Mouse (Mus musculus) kidney, adult 2 months (tissue): ENCODE data around the gene Syce1. TPM values are rescaled to one million over a fixed set of nuclear protein-coding genes. Genes with fewer than 3 reads are reported as not detected.

ENCODE experiments used
- DNase-seq: peaks from one replicate; pipeline ENCODE4 v3.0.0; 2021
- H3K27ac ChIP-seq: fragments of 200-500 bp; 2 replicates; pipeline ENCODE4 v1.5.1; 2012; ENCODE audit warnings: low read depth, low read length, control low read depth, inconsistent platforms; ENCODE audit not compliant: insufficient read depth
- H3K27me3 ChIP-seq: fragments of 200-500 bp; replicated peaks from 2 replicates; pipeline ENCODE4 v1.6.1; 2012; ENCODE audit warnings: mild to moderate bottlenecking, moderate library complexity, low read length, inconsistent platforms; ENCODE audit not compliant: control insufficient read depth, insufficient read depth
- H3K36me3 ChIP-seq: fragments of 200-500 bp; 2 replicates; pipeline ENCODE4 v1.6.1; 2012; ENCODE audit warnings: mild to moderate bottlenecking, moderate library complexity, low read length, inconsistent platforms; ENCODE audit not compliant: control insufficient read depth, insufficient read depth
- H3K4me1 ChIP-seq: fragments of 200-500 bp; 2 replicates; pipeline ENCODE4 v1.6.1; 2011; ENCODE audit warnings: low read length; ENCODE audit not compliant: control insufficient read depth, insufficient read depth
- H3K4me3 ChIP-seq: fragments of 200-500 bp; 2 replicates; pipeline ENCODE4 v1.5.1; 2011; ENCODE audit warnings: mild to moderate bottlenecking, low read depth, low read length, control low read depth; ENCODE audit not compliant: insufficient read depth
- CTCF ChIP-seq: fragments of 200-500 bp; conservative IDR thresholded peaks from 2 replicates; pipeline ENCODE4 v1.5.1; 2011; ENCODE audit warnings: low read depth, mild to moderate bottlenecking, control low read depth, low read length, moderate library complexity, mixed read lengths; ENCODE audit not compliant: insufficient read depth, insufficient read length
- POLR2A ChIP-seq: fragments of 200-500 bp; IDR thresholded peaks from one replicate; pipeline ENCODE4 v1.6.1; 2011; ENCODE audit warnings: low read depth, low read length, control low read depth
- WGBS: fragments of 180-500 bp; shearing (Covaris S2); methylation state at CpG from one replicate; pipeline ENCODE4 v1.1.7; 2018; 5-methylcytosine and 5-hydroxymethylcytosine counted together
- polyA plus RNA-seq: library from polyadenylated mRNA; depleted of rRNA; stranded (reverse); fragments of >200 nt; gene quantifications from 2 replicates; pipeline ENCODE4 v1.2.3, GENCODE M21; 2012; rRNA removed

Gene Syce1
- polyA plus RNA-seq: 0.05 and 0.10 TPM in 2 replicates

- Histone ChIP-seq H3K4me3 (no peak within 1 kb of the TSS), H3K27ac (no peak within 1 kb of the TSS), H3K36me3 (no peaks in the 10 kb centered on the region), H3K27me3 (no peaks in the 10 kb centered on the region), H3K4me1 (no peaks in the 10 kb centered on the region)
- no peak for DNase-seq
- no peak for TF ChIP-seq POLR2A
- TF ChIP-seq CTCF: no peak
- 87% methylated on average over 33 of the region's 33 CpGs for WGBS
Observed at GRCm38 (mm10) chr7:140787406-140788052, at the start of gene Syce1. TSS of gene Syce1 (minus strand) at chr7:140787852.

GRCm38 (mm10) chr7:140836243-140837115 is 48.8 kb upstream of the Syce1 start:
- DNase-seq: no peak
- no peaks in the 10 kb centered on the region for H3K36me3 ChIP-seq
- no peaks in the 10 kb centered on the region for H3K27me3 ChIP-seq
- no peak overlapping the region for H3K27ac ChIP-seq
- no peaks in the 10 kb centered on the region for H3K4me1 ChIP-seq
- 81% methylated on average over 9 of the region's 9 CpGs for WGBS
- H3K4me3 ChIP-seq: no peak overlapping the region
- TF ChIP-seq CTCF (no peak), POLR2A (no peak)

DNA sequence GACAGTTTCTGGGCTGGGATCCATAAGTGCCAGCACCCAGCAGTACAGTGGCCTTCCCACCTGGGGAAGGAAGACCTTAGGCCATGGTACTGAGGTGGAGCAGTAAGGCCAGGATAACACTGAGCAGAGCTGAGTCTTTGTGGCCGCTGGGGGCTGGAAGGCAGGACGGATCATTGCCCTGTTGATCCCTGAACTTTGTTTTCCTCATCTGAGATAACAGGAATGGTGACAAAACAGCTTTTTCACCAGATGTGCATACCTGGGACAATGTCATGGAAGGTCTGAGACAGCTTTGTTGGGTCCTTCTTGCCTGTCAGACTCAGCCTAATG is 48.1 kb upstream of the Syce1 start:
- Histone ChIP-seq H3K27ac (no peak overlapping the region), H3K36me3 (no peaks in the 10 kb centered on the region), H3K27me3 (no peaks in the 10 kb centered on the region), H3K4me1 (peaks cover 2% of the 10 kb centered on the region; the same call in 1 of the 2 replicates), H3K4me3 (no peak overlapping the region)
- WGBS: 76% methylated on average over 2 of the region's 2 CpGs
- TF ChIP-seq POLR2A (no peak), CTCF (no peak)
- no peak for DNase-seq

GRCm38 (mm10) chr7:140834968-140835757 is 47.5 kb upstream of the Syce1 start, which contains the start of gene Urah:
TSS of gene Urah (plus strand) at chr7:140835018.
- H3K36me3 ChIP-seq: no peaks in the 10 kb centered on the region
- H3K4me1 ChIP-seq: peaks cover 4% of the 10 kb centered on the region; the same call in 1 of the 2 replicates
- peak; percentile 66 for DNase-seq
- H3K27me3 ChIP-seq: no peaks in the 10 kb centered on the region
- WGBS: 63% methylated on average over 20 of the region's 20 CpGs
- no peak within 1 kb of the TSS for H3K27ac ChIP-seq
- TF ChIP-seq POLR2A (no peak), CTCF (no peak)
- no peak within 1 kb of the TSS for H3K4me3 ChIP-seq

DNA sequence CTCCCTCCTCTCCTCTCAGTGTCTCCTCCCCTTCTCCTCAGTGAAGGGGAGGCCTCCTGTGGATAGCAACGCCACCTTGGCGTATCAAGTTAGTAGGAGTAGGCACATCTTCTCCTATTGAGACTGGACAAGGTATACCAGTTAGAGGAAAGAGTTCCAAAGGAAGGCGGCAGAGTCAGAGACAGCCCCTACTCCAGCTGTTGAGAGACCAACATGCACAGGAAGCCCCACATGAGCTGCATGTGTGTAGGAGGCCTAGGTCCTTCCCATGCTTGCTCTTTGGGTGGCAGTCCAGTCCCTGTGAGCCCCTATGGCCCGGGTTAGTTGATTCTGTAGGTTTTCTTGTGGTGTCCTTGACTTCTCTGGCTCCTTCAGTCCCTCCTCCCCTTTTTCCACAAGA is 45.7 kb upstream of the Syce1 start:
- WGBS: 81% methylated on average over 4 of the region's 4 CpGs
- no peak overlapping the region for H3K27ac ChIP-seq
- H3K36me3 ChIP-seq: no peaks in the 10 kb centered on the region
- TF ChIP-seq CTCF (no peak), POLR2A (no peak)
- no peak overlapping the region for H3K4me3 ChIP-seq
- DNase-seq: no peak
- no peaks in the 10 kb centered on the region for H3K27me3 ChIP-seq
- H3K4me1 ChIP-seq: peaks cover 4% of the 10 kb centered on the region; the same call in 1 of the 2 replicates

DNA sequence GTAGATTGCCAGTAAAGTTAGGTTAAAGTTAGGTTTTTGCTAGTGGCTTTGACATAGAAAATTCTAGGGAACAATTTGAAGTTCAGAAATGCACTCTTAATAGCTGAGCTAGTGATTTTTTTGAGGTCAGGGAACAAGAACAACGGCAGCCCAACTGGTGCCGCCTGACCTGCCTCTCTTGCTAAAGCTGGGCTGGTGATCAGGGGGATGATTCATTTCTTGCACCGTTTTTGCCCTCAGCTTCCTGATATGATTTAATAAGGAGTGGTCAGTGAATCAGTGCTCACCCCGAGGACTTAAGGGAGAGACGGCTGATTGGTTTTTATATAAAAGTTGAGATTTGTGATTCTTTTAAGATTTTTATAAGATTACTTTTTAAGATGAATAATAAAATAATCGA is 43.8 kb upstream of the Syce1 start:
- Histone ChIP-seq H3K36me3 (no peaks in the 10 kb centered on the region), H3K4me3 (no peak overlapping the region), H3K27ac (no peak overlapping the region), H3K27me3 (no peaks in the 10 kb centered on the region), H3K4me1 (peaks cover 4% of the 10 kb centered on the region; the same call in 1 of the 2 replicates)
- DNase-seq: no peak
- WGBS: 47% methylated on average over 6 of the region's 6 CpGs
- TF ChIP-seq POLR2A (no peak), CTCF (no peak)
